Mouse (Mus musculus) brain, embryonic 14.5 days (tissue): ENCODE measurements around the gene Mov10.

Experiments used
- CTCF ChIP-seq: fragments of 200-500 bp; IDR thresholded peaks from 2 replicates; pipeline ENCODE4 v1.5.1; 2012; ENCODE audit warnings: inconsistent platforms, mild to moderate bottlenecking, moderate library complexity, borderline replicate concordance; ENCODE audit not compliant: insufficient read depth, insufficient read length; ENCODE audit errors: extremely low read depth
- POLR2A ChIP-seq: fragments of 200-500 bp; IDR thresholded peaks from 2 replicates; pipeline ENCODE4 v1.6.1; 2012; ENCODE audit warnings: mild to moderate bottlenecking, inconsistent platforms, borderline replicate concordance; ENCODE audit not compliant: poor library complexity, insufficient read depth, insufficient read length, severe bottlenecking; ENCODE audit errors: extremely low read depth

- TF ChIP-seq CTCF (no peak), POLR2A (no peak)
Measured at GRCm38 (mm10) chr3:104856106-104856505, 37.7 kb upstream of the Mov10 start.
